Mouse (Mus musculus) MEL (cell line): ENCODE measurements around the gene Accsl.

Experiments used
- CTCF ChIP-seq, 3 experiments: IDR thresholded peaks in 2 of 3; conservative IDR thresholded peaks in 1 of 3; 2 replicates each; pipeline ENCODE4 v1.5.1; 2011 to 2012; ENCODE audit warnings: low read length in 3 of 3, low read depth in 2 of 3, mild to moderate bottlenecking in 2 of 3, improper control_type of control experiment in 1 of 3, inconsistent platforms in 1 of 3, mixed read lengths in 1 of 3, moderate library complexity in 1 of 3; ENCODE audit not compliant: control insufficient read depth in 1 of 3, insufficient read depth in 1 of 3, poor library complexity in 1 of 3, severe bottlenecking in 1 of 3
- ETS1 ChIP-seq: IDR thresholded peaks from 2 replicates; pipeline ENCODE4 v1.6.1; 2012; ENCODE audit warnings: low read depth, mild to moderate bottlenecking, inconsistent platforms, low read length, improper control_type of control experiment, moderate library complexity
- GATA1 ChIP-seq: IDR thresholded peaks from 2 replicates; pipeline ENCODE4 v1.6.1; 2011; ENCODE audit warnings: low read depth, low read length, improper control_type of control experiment
- MAFK ChIP-seq: IDR thresholded peaks from 2 replicates; pipeline ENCODE4 v1.6.1; 2011; ENCODE audit warnings: low read depth, mild to moderate bottlenecking, low read length, improper control_type of control experiment, borderline replicate concordance
- NELFE ChIP-seq: IDR thresholded peaks from 2 replicates; pipeline ENCODE4 v1.6.1; 2011; ENCODE audit warnings: low read depth, low read length, improper control_type of control experiment
- SIN3A ChIP-seq: IDR thresholded peaks from 2 replicates; pipeline ENCODE4 v1.6.1; 2012; ENCODE audit warnings: low read length, improper control_type of control experiment, inconsistent platforms
- USF1 ChIP-seq: IDR thresholded peaks from 2 replicates; pipeline ENCODE4 v1.6.1; 2014; ENCODE audit warnings: low read depth, mild to moderate bottlenecking, inconsistent platforms, low read length, improper control_type of control experiment, moderate library complexity

- TF ChIP-seq CTCF (IDR thresholded peaks at IDR 0.05 in 2 of 3, conservative IDR thresholded peaks at IDR 0.05 in 1 of 3; ENCODE audit: control insufficient read depth in 1 of 3, insufficient read depth in 1 of 3, low read depth in 2 of 3, low read length in 3 of 3, poor library complexity in 1 of 3, severe bottlenecking in 1 of 3) (no peak), GATA1 (no peak), USF1 (no peak), MAFK (no peak), ETS1 (no peak), SIN3A (no peak), NELFE (no peak)
These were observed 60.9 kb downstream of the Accsl start for GRCm38 (mm10) chr2:93808071-93808470.
